Mouse (Mus musculus) megakaryocyte, embryonic 14.5 days (primary cell): ENCODE data around the gene Adamtsl1.

Source experiments
- FLI1 ChIP-seq: IDR thresholded peaks from 2 replicates; pipeline ENCODE4 v1.6.1; 2012; ENCODE audit warnings: low read length, inconsistent platforms, mixed read lengths
- GATA1 ChIP-seq: IDR thresholded peaks from 3 replicates; pipeline ENCODE4 v1.6.1; 2012; ENCODE audit warnings: mixed read lengths, low read length, inconsistent platforms, borderline replicate concordance

GRCm38 (mm10) chr4:86428091-86428745 is 914.2 kb downstream of the Adamtsl1 start:
- TF ChIP-seq GATA1 (no peak), FLI1 (no peak)
